In the genomic region with DNA sequence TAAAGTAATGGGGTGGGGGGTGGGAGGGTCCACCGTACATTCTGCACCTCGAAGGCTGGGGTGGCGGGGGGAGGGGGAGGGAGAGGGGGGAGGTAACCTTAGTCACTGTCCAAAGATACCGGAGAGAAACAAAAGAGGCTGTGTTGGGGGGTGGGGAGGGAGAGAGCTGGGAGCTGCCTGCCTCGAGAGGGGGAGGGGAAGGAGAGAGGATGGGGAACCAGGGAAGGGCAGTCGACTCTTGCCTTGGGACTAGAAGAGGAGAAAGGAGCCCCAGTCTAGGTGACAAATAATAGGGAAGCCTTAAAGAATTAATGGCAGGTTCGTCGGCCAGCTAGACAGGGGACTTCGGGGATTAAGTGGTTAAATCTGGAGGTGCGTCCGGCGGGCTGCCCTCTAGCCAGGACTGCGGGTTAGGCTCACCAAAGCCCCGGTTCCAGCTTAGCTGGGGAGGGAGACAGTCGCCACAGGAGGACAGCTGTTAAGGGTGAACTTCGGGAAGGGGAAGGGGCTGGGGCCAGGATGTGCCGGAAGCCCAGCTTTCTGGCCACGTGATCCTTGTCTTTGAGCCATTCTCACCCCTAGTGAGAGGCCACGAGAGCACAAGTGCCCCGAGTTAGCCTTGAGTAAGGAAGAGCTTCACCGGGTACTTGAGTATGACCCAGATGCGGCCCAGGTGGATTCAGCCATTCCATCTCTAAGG, we compare ENCODE assay signal across 9 mouse cellular contexts. TPM values are rescaled to one million over a fixed set of nuclear protein-coding genes. Genes with fewer than 3 reads are reported as not detected.
DNase-seq lines count a peak whose midpoint lies in the region; ATAC-seq and TF ChIP-seq lines count a peak whose summit lies in the region.
"Had no signal": no experiment of that assay in that cellular context is flagged by ENCODE, and none has a peak within 500 bp of the region (broad histone marks: within the 10 kb centered on the region; RNA-seq: fewer than 3 reads in every experiment).

No protein-coding gene starts in this region.

- in situ Hi-C loops in ES-E14 (cut with MboI; ENCODE audit: low sequenced_read_pairs in 2 of 2, unreplicated experiment in 2 of 2): loop anchor here in 1 of 2 experiments (25.0 kb wide), 1 partner anchor 1488 kb away; a partner anchor contains a TSS

- ATAC-seq in granulocyte monocyte progenitor cell, adult 5-6 weeks (replicated peaks; ENCODE audit: poor library complexity, severe bottlenecking): peak; percentile 17; the same call in 1 of the 2 replicates
- ATAC-seq in activated CD4-positive, CD25-positive, alpha-beta regulatory T cell, adult 4 months: no peak

- H3K36me3 ChIP-seq in ES-E14 (ENCODE audit: control insufficient read depth, insufficient read depth, low read length, poor library complexity, severe bottlenecking): no peaks in the 10 kb centered on the region
- H3K36me3 ChIP-seq in midbrain, embryonic 10.5 days: no peaks in the 10 kb centered on the region

- WGBS in midbrain, embryonic 10.5 days: under 1% methylated on average over 22 of the region's 22 CpGs

- no peaks in the 10 kb centered on the region for H3K9me3 ChIP-seq in ES-E14 (ENCODE audit: control insufficient read depth, insufficient read depth, low read depth, low read length)
- H3K9me3 ChIP-seq in midbrain, embryonic 10.5 days (replicated peaks): peaks cover 5% of the 10 kb centered on the region

- H3K27me3 ChIP-seq in midbrain, embryonic 10.5 days (ENCODE audit: low read depth, poor library complexity, severe bottlenecking): peaks cover 68% of the 10 kb centered on the region

- H3K27ac ChIP-seq in ES-E14 (ENCODE audit: insufficient read depth, low read depth, low read length, poor library complexity, severe bottlenecking): no peak overlapping the region
- H3K27ac ChIP-seq in midbrain, embryonic 10.5 days (replicated peaks): peak overlapping the region; percentile 63; the same call in 1 of the 2 replicates

- peak overlapping the region; percentile 55 to 65 for H3K4me3 ChIP-seq in ES-E14 (ENCODE audit: insufficient read depth in 1 of 2, low read depth in 1 of 2, low read length in 2 of 2, poor library complexity in 1 of 2, severe bottlenecking in 1 of 2)
- peak overlapping the region; percentile 51 for H3K4me3 ChIP-seq in midbrain, embryonic 10.5 days
- H3K4me3 ChIP-seq: erythroblast, embryonic 14.5 days had no signal

- peak overlapping the region; percentile 41 for H3K9ac ChIP-seq in ES-E14 (ENCODE audit: insufficient read depth, low read depth, low read length, poor library complexity, severe bottlenecking)

- peaks cover 0 to 5% of the 10 kb centered on the region in 2 experiments; a peak in 1 of 4 replicates for H3K4me1 ChIP-seq in ES-E14 (ENCODE audit: control insufficient read depth in 2 of 2, insufficient read depth in 2 of 2, low read length in 2 of 2, poor library complexity in 1 of 2)
- peaks cover 51% of the 10 kb centered on the region for H3K4me1 ChIP-seq in midbrain, embryonic 10.5 days

- peak; percentile 78 for DNase-seq in A20 (ENCODE audit: low read depth, low spot score)
- no peak for DNase-seq in ES-E14 (ENCODE audit: low read depth, low spot score)
- peak; percentile 51 for DNase-seq in midbrain, embryonic 10.5 days (ENCODE audit: low spot score)
- DNase-seq in cerebellum, adult 18-20 months: no peak
- no peak for DNase-seq in cerebellum, adult 9-10 months
- no peak for DNase-seq in kidney, adult 8-10 months

TF ChIP-seq in ES-E14, 5 proteins besides CTCF, POLR2A, EP300 and RAD21:
- no peak for TF ChIP-seq MAFK (IDR thresholded peaks at IDR 0.05; ENCODE audit: insufficient read depth, low read depth, low read length)
- no peak for TF ChIP-seq ZC3H11A (IDR thresholded peaks at IDR 0.05; ENCODE audit: borderline replicate concordance, low read depth, low read length)
- TF ChIP-seq CHD2 (IDR thresholded peaks at IDR 0.05; ENCODE audit: low read depth, low read length): no peak
- no peak for TF ChIP-seq ZNF384 (IDR thresholded peaks at IDR 0.05; ENCODE audit: low read depth, low read length)
- no peak for TF ChIP-seq HCFC1 (IDR thresholded peaks at IDR 0.05; ENCODE audit: borderline replicate concordance, insufficient read depth, low read length)

RNA-seq across cellular contexts. Expression of a gene that starts 10.0 kb away (rescaled TPM):
- total RNA-seq in ES-E14 (2012; rRNA removed): 0.36 and 0.63 TPM in 2 replicates
- total RNA-seq in granulocyte monocyte progenitor cell, adult 5-6 weeks (2014; fragmentation: Nextera tagmentation): not detected in 2 replicates
- total RNA-seq in granulocyte monocyte progenitor cell, adult 5-6 weeks (2017): not detected in 2 replicates
- 0.06 and 0.10 TPM in 2 replicates for polyA plus RNA-seq in midbrain, embryonic 10.5 days (2016; fragmentation: Nextera tagmentation; extraction: Ambion mirVana)
- polyA plus RNA-seq in activated CD4-positive, CD25-positive, alpha-beta regulatory T cell, adult 4 months (2017; shearing (Covaris generic)): under 1 TPM in 1 of 2 experiments, not detected in 1; 0.08 TPM
- polyA plus RNA-seq: erythroblast, embryonic 14.5 days had no signal

RNA-seq across cellular contexts. Expression of a gene that starts 19.2 kb away (rescaled TPM):
- total RNA-seq in ES-E14 (2012; rRNA removed): 44.9 and 46.2 TPM in 2 replicates
- 18.8 and 25.5 TPM in 2 replicates for total RNA-seq in granulocyte monocyte progenitor cell, adult 5-6 weeks (2014; fragmentation: Nextera tagmentation)
- 22.4 and 25.6 TPM in 2 replicates for total RNA-seq in granulocyte monocyte progenitor cell, adult 5-6 weeks (2017)
- polyA plus RNA-seq in midbrain, embryonic 10.5 days (2016; fragmentation: Nextera tagmentation; extraction: Ambion mirVana): 31.7 and 32.2 TPM in 2 replicates
- 1 to 10 TPM; 3.1 to 3.6 TPM for polyA plus RNA-seq in activated CD4-positive, CD25-positive, alpha-beta regulatory T cell, adult 4 months (2017; shearing (Covaris generic))

Comparison
In these comparisons a context has a peak if more than half of its experiments do, and no peak if none do; other contexts are left out.
1. DNase-seq: peak in A20 (single experiment) and midbrain, embryonic 10.5 days (single experiment); none in ES-E14 (single experiment), cerebellum, adult 18-20 months (0 of 2), cerebellum, adult 9-10 months (single experiment) and kidney, adult 8-10 months (0 of 2).